Mouse (Mus musculus) hindbrain, postnatal 0 days (tissue): ENCODE data around the gene Zfp366. TPM values are rescaled to one million over a fixed set of nuclear protein-coding genes. Genes with fewer than 3 reads are reported as not detected.

Source experiments
- ATAC-seq: fragments of 200-750 bp; cut with Nextera tagmentation; 2 replicates; pipeline ENCODE4 v1.8.0; 2017; ENCODE audit warnings: mild to moderate bottlenecking, moderate TSS enrichment, moderate library complexity
- DNase-seq: peaks from one replicate; pipeline ENCODE4 v3.0.0-alpha.2; 2015; ENCODE audit warnings: low spot score
- H3K27ac ChIP-seq: fragments of 300-500 bp; sonication (generic); 2 replicates; pipeline ENCODE4 v1.5.1; 2014; ENCODE audit warnings: mild to moderate bottlenecking
- H3K27me3 ChIP-seq: fragments of 300-500 bp; sonication (generic); 2 replicates; pipeline ENCODE4 v1.6.1; 2014; ENCODE audit warnings: low read length, mixed read lengths; ENCODE audit not compliant: insufficient read depth
- H3K36me3 ChIP-seq: fragments of 300-500 bp; sonication (generic); 2 replicates; pipeline ENCODE4 v1.6.1; 2014; ENCODE audit warnings: low read length, mixed read lengths; ENCODE audit not compliant: insufficient read depth
- H3K4me1 ChIP-seq: fragments of 300-500 bp; sonication (generic); 2 replicates; pipeline ENCODE4 v1.6.1; 2014; ENCODE audit warnings: antibody characterized with exemption, low read length, mixed read lengths; ENCODE audit not compliant: insufficient read depth
- H3K4me2 ChIP-seq: fragments of 300-500 bp; sonication (generic); 2 replicates; pipeline ENCODE4 v1.6.1; 2014; ENCODE audit warnings: low read depth, mild to moderate bottlenecking, low read length, moderate library complexity, mixed read lengths
- H3K4me3 ChIP-seq: fragments of 300-500 bp; sonication (generic); 2 replicates; pipeline ENCODE4 v1.5.1; 2014; ENCODE audit warnings: low read length
- H3K9ac ChIP-seq: fragments of 300-500 bp; sonication (generic); replicated peaks from 2 replicates; pipeline ENCODE4 v1.6.1; 2014; ENCODE audit warnings: mild to moderate bottlenecking, low read length, moderate library complexity, mixed read lengths
- H3K9me3 ChIP-seq: fragments of 300-500 bp; sonication (generic); 2 replicates; pipeline ENCODE4 v1.6.1; 2016; ENCODE audit warnings: low read length, mixed read lengths
- CTCF ChIP-seq: IDR thresholded peaks from 2 replicates; pipeline ENCODE4 v1.5.1; 2016; ENCODE audit warnings: antibody characterized with exemption, control low read depth, low read depth
- WGBS: fragments of 180-500 bp; shearing (Covaris S2); extraction: QIAGEN DNeasy Blood & Tissue Kit; methylation state at CpG from one replicate; pipeline ENCODE4 v1.1.7; 2014; 5-methylcytosine and 5-hydroxymethylcytosine counted together
- polyA plus RNA-seq: library from polyadenylated mRNA; unstranded; fragments of >200 nt; fragmentation: Nextera tagmentation; extraction: Ambion mirVana; gene quantifications from 2 replicates; pipeline ENCODE4 v1.2.1, GENCODE M21; 2015
- total RNA-seq: library from RNA; depleted of rRNA; stranded (reverse); fragments of >200 nt; gene quantifications from 2 replicates; pipeline ENCODE4 v1.2.3, GENCODE M21; 2014

Zfp366 gene
- total and polyA plus RNA-seq, 2 experiments from 2014 or later = 0.30 to 2.2 TPM

GRCm38 (mm10) chr13:99245916-99246460, 61.4 kb downstream of the Zfp366 start:
- DNase-seq = no peak
- Histone ChIP-seq H3K4me3 (no peak overlapping the region), H3K27ac (no peak overlapping the region), H3K36me3 (no peaks in the 10 kb centered on the region), H3K9ac (no peak overlapping the region), H3K27me3 (no peaks in the 10 kb centered on the region), H3K9me3 (no peaks in the 10 kb centered on the region), H3K4me2 (no peak overlapping the region), H3K4me1 (no peaks in the 10 kb centered on the region)
- no peak for TF ChIP-seq CTCF
- WGBS = 89% methylated on average over 21 of the region's 21 CpGs
- no peak for ATAC-seq

- Histone ChIP-seq H3K27ac (no peak overlapping the region), H3K9ac (no peak overlapping the region), H3K4me3 (no peak overlapping the region), H3K9me3 (no peaks in the 10 kb centered on the region), H3K36me3 (no peaks in the 10 kb centered on the region), H3K4me1 (no peaks in the 10 kb centered on the region), H3K27me3 (no peaks in the 10 kb centered on the region), H3K4me2 (no peak overlapping the region)
- 95% methylated on average over 2 of the region's 2 CpGs for WGBS
- no peak for TF ChIP-seq CTCF
- ATAC-seq (no peak), DNase-seq (no peak)
These were observed 66.2 kb downstream of the Zfp366 start for GRCm38 (mm10) chr13:99250806-99251205.

GRCm38 (mm10) chr13:99254215-99254614, 69.6 kb downstream of the Zfp366 start:
- H3K4me1 ChIP-seq = no peaks in the 10 kb centered on the region
- H3K9me3 ChIP-seq = no peaks in the 10 kb centered on the region
- no peak overlapping the region for H3K4me3 ChIP-seq
- H3K27ac ChIP-seq = no peak overlapping the region; the same call in 1 of the 2 replicates
- no peak for TF ChIP-seq CTCF
- ATAC-seq = no peak
- H3K9ac ChIP-seq = no peak overlapping the region
- DNase-seq = no peak
- H3K36me3 ChIP-seq = no peaks in the 10 kb centered on the region
- no peak overlapping the region for H3K4me2 ChIP-seq
- no peaks in the 10 kb centered on the region for H3K27me3 ChIP-seq

GRCm38 (mm10) chr13:99254781-99255180, 70.2 kb downstream of the Zfp366 start:
- WGBS = 55% methylated on average over 3 of the region's 3 CpGs

GRCm38 (mm10) chr13:99256916-99257315, 72.3 kb downstream of the Zfp366 start:
- no peak for TF ChIP-seq CTCF
- WGBS = 82% methylated on average over 4 of the region's 4 CpGs

More at GRCm38 (mm10) chr13:99254781-99255180, 70.2 kb downstream of the Zfp366 start:
- Histone ChIP-seq H3K4me1 (no peaks in the 10 kb centered on the region), H3K4me2 (no peak overlapping the region), H3K4me3 (no peak overlapping the region), H3K27ac (no peak overlapping the region; the same call in 1 of the 2 replicates), H3K36me3 (no peaks in the 10 kb centered on the region), H3K9ac (no peak overlapping the region), H3K27me3 (no peaks in the 10 kb centered on the region), H3K9me3 (no peaks in the 10 kb centered on the region)
- ATAC-seq = no peak
- TF ChIP-seq CTCF = no peak
- DNase-seq = no peak

GRCm38 (mm10) chr13:99258677-99259076, 74.1 kb downstream of the Zfp366 start:
- no peak for TF ChIP-seq CTCF
- H3K27me3 ChIP-seq = no peaks in the 10 kb centered on the region
- no peak overlapping the region for H3K27ac ChIP-seq
- H3K9me3 ChIP-seq = no peaks in the 10 kb centered on the region
- peak; percentile 28 for DNase-seq
- 80% methylated on average over 3 of the region's 3 CpGs for WGBS
- no peaks in the 10 kb centered on the region for H3K36me3 ChIP-seq
- no peak overlapping the region for H3K9ac ChIP-seq
- H3K4me2 ChIP-seq = no peak overlapping the region
- H3K4me3 ChIP-seq = no peak overlapping the region
- no peaks in the 10 kb centered on the region for H3K4me1 ChIP-seq
- no peak for ATAC-seq

More at GRCm38 (mm10) chr13:99256916-99257315, 72.3 kb downstream of the Zfp366 start:
- ATAC-seq (no peak), DNase-seq (no peak)
- Histone ChIP-seq H3K27ac (no peak overlapping the region), H3K36me3 (no peaks in the 10 kb centered on the region), H3K4me3 (no peak overlapping the region), H3K9me3 (no peaks in the 10 kb centered on the region), H3K9ac (no peak overlapping the region), H3K27me3 (no peaks in the 10 kb centered on the region), H3K4me2 (no peak overlapping the region), H3K4me1 (no peaks in the 10 kb centered on the region)

GRCm38 (mm10) chr13:99259502-99260174, 75.0 kb downstream of the Zfp366 start:
- Histone ChIP-seq H3K9me3 (no peaks in the 10 kb centered on the region), H3K4me2 (no peak overlapping the region), H3K36me3 (no peaks in the 10 kb centered on the region), H3K9ac (no peak overlapping the region), H3K4me3 (no peak overlapping the region), H3K4me1 (no peaks in the 10 kb centered on the region), H3K27ac (no peak overlapping the region), H3K27me3 (no peaks in the 10 kb centered on the region)
- WGBS = 78% methylated on average over 15 of the region's 15 CpGs
- no peak for TF ChIP-seq CTCF
- DNase-seq (no peak), ATAC-seq (no peak)
